Mouse (Mus musculus) MN1 (cell line): ENCODE data around the gene Tff3.

ENCODE experiments used
- DNase-seq: peaks from one replicate; pipeline ENCODE4 v3.0.0-alpha.2; 2016; ENCODE audit warnings: low spot score

Gene Tff3

GRCm38 (mm10) chr17:31129452-31129851 is at the start of gene Tff3:
Gene Tff3 (minus strand): TSS chr17:31129646.
- no peak for DNase-seq

DNA sequence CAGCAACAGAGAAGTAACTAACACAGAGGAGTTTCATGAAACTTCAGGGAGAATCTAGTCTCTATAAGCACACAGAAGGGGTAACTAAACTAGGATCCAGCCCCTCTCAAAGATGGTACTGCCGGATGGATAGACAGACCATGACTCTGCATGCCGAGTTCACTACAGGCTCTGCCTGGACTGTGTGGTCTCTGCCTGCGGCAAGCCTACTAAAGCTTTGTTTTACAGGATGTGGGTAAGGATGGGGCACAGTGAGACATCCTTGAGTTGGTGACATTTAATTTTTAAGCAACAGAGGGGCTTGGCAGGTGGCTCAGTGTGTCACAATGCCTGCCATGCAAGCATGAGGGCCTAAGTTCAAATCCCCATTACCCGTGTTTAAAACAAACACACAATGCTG is 46.9 kb upstream of the Tff3 start:
- DNase-seq: no peak

GRCm38 (mm10) chr17:31169796-31170195 is 40.4 kb upstream of the Tff3 start:
- DNase-seq: no peak

- DNase-seq: no peak
Observed at GRCm38 (mm10) chr17:31165127-31165526, 35.7 kb upstream of the Tff3 start, which contains the start of gene Tff1. Gene Tff1 (minus strand): TSS chr17:31165277.

DNA sequence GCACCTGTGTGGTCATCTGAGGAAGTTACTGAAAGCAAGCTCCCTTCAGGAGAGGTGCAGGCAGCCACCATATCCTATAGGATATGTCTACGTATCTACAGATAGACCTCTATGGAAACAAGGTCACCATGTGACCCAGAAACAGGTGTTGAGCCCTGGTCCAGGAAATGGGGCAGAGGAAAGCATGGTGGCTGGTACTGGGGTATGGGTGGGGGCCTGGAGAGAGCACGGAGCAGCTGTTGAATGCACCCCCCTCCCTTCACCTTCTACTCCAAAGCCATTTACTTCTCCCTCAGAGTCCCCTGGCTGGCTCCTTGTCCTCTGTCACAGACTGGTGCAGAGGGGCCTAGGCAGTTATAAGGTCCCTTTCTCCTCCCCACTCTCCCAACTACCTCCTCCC is 34.4 kb upstream of the Tff3 start:
- no peak for DNase-seq

- DNase-seq: no peak
Observed at GRCm38 (mm10) chr17:31162607-31163006, 33.2 kb upstream of the Tff3 start.

GRCm38 (mm10) chr17:31160291-31160690 is 30.8 kb upstream of the Tff3 start:
- no peak for DNase-seq

GRCm38 (mm10) chr17:31157921-31158320 is 28.5 kb upstream of the Tff3 start:
- no peak for DNase-seq

DNA sequence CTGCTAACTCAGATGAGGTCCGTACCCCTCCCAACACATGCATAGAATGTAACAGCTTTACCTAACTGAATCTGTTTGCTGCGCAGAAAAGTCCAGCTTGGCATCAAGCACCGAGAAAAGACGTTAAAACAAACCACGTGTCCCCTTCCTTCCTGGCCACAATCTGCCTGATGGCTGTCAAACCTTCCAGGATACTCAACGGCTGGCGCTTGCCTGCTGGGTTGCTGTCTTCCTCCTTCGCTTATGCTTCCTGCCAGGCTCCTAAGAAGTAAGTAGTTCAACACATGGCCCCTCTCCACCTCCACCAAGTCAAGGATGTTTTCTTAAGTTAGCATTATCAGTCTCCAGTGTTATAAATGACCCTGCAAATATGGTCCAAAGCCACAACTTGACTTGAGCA is 24.3 kb upstream of the Tff3 start:
- DNase-seq: no peak

GRCm38 (mm10) chr17:31152966-31153499 is 23.6 kb upstream of the Tff3 start:
- no peak for DNase-seq

DNA sequence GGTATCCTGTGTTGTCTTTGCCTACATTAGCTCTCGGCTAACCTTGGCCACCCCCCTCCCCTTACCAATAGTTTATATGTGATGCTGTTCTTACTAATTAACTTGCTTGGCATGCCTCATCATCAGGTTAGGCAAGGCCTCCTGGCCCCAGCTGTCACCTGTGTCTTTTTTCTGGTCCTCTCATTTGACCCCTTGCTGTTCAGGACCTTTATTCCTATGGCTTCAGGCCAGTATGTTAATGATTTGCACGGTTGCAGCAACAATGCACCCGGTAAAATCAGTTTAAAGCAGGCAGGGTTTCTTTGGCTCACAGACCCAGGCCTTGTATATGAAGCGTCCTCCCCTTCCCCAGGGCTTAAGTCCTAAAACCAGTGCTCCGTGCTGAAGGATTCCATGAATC is 23.1 kb upstream of the Tff3 start:
- no peak for DNase-seq

- DNase-seq: no peak
Observed at GRCm38 (mm10) chr17:31145998-31146397, 16.6 kb upstream of the Tff3 start.

DNA sequence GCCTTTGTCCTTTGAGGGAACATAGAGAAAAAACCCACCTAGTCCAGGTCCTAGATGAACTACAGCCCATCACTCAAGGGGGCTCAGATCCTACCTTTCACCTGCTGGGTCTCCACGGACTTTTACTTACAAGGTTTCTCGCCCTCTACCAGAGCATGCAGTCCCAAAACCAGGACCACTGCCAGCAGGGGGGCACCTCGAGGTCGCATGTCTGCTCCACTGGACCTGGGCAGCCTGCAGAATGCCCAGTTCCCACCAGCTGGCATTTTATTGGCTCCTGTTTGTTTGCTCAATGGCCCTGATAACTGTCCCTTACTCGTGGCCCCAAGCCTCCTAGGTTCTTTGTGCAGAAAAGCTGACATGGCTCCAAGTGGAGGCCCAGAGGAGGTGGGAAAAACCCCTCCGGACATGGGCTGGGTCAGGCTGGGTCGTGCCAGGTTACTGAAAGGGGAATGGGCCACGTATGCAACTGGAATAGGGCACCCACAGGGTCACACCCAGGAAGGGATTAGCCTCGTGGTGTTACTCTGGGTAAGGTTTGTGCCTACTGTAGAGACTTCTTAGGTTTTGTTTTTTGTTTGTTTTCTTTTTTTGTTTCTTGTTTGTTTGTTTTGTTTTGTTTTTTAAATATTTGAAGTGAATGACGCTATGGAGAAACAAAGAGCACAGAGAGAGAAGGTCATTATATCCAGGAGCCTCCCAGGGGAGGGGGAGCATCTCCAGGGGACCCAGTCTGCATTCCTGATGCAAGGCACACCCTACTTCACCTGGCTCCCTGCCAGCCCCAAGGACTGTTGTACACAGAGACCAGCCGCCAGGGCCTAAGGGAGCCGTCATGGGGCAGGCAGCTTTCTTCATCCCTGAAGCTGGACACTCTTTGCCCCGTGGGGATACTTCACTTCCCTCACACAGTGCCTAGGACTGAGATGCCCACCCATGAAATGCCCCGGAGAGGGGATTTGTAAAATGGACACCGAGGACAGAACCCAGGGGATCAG is 14.9 kb upstream of the Tff3 start, which contains the start of gene Tff2:
Tff2 (minus strand) TSS at position 243 of the 998 bp plus-strand sequence.
- no peak for DNase-seq

- no peak for DNase-seq
Observed at GRCm38 (mm10) chr17:31142116-31142515, 12.7 kb upstream of the Tff3 start.

- peak; percentile 54 for DNase-seq
Observed at GRCm38 (mm10) chr17:31138398-31138797, 9.0 kb upstream of the Tff3 start.

- DNase-seq: no peak
Observed at GRCm38 (mm10) chr17:31136821-31137220, 7.4 kb upstream of the Tff3 start.

- no peak for DNase-seq
Observed at GRCm38 (mm10) chr17:31136291-31136690, 6.8 kb upstream of the Tff3 start.

GRCm38 (mm10) chr17:31134913-31135312 is 5.5 kb upstream of the Tff3 start:
- DNase-seq: no peak

DNA sequence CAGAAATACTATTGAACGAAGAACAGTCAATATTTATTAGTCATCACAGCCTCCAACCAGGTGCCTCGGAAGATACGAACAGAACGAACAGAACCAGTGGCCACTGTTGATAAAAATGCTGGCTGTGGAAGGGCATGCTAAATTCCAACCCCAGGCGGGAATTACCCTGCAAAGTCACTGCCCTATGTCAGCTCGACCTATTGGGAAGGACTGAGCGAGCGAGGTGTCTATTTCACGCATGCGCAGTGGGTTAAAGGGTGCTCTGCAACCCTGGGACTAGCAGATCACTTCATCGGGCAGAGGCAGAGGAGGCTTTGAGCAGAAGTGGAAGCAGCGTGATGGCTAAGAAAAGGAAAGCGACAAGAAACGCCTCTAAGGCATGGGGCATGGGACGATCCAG is 4.3 kb upstream of the Tff3 start:
- DNase-seq: no peak

- no peak for DNase-seq
Observed at GRCm38 (mm10) chr17:31131269-31131821, 1.9 kb upstream of the Tff3 start.

GRCm38 (mm10) chr17:31128708-31129318 is 633 bp downstream of the Tff3 start:
- no peak for DNase-seq

GRCm38 (mm10) chr17:31125548-31126266 is 3.7 kb downstream of the Tff3 start:
- no peak for DNase-seq
